ENCODE assay signal across 13 mouse cellular contexts in genomic region chr3:92602169-92602568, GRCm38 (mm10). TPM values are rescaled to one million over a fixed set of nuclear protein-coding genes. Genes with fewer than 3 reads are reported as not detected.
A peak's percentile ranks its signal among the peaks of the same experiment; 100 is the strongest.
DNase-seq lines count a peak whose midpoint lies in the region; ATAC-seq and TF ChIP-seq lines count a peak whose summit lies in the region.
"Had no signal": no experiment of that assay in that cellular context is flagged by ENCODE, and none has a peak within 500 bp of the region (broad histone marks: within the 10 kb centered on the region; RNA-seq: fewer than 3 reads in every experiment).

No protein-coding gene starts in this region.

- H3K27ac ChIP-seq in ES-E14 (ENCODE audit: insufficient read depth, low read depth, low read length, poor library complexity, severe bottlenecking), result no peak overlapping the region
- H3K27ac ChIP-seq: limb, embryonic 13.5 days had no signal

- no peak overlapping the region for H3K9ac ChIP-seq in ES-E14 (ENCODE audit: insufficient read depth, low read depth, low read length, poor library complexity, severe bottlenecking)
- H3K9ac ChIP-seq: limb, embryonic 13.5 days had no signal

- peak; percentile 3 for DNase-seq in CD4-positive, CD25-positive, alpha-beta regulatory T cell, adult 2 months (ENCODE audit: low read depth, low spot score)
- peak; percentile 3 for DNase-seq in layer of hippocampus, adult 9-10 months (ENCODE audit: low spot score)
- DNase-seq in layer of hippocampus, adult 11-12 months (ENCODE audit: low spot score), result no peak
- DNase-seq in ES-E14 (ENCODE audit: low read depth, low spot score), result peak; percentile 2
- peak; percentile 65 for DNase-seq in embryo, embryonic 11 days
- DNase-seq in testis, postnatal 10 days (ENCODE audit: low spot score), result no peak
- DNase-seq in gastrocnemius, postnatal 25 days, result no peak
- DNase-seq: adrenal gland, adult 8-10 months; heart, postnatal 14 days had no signal

- H3K4me1 ChIP-seq in ES-E14 (ENCODE audit: control insufficient read depth in 2 of 2, insufficient read depth in 2 of 2, low read length in 2 of 2, poor library complexity in 1 of 2), result no peaks in the 10 kb centered on the region
- H3K4me1 ChIP-seq: limb, embryonic 13.5 days had no signal

- H3K36me3 ChIP-seq in ES-E14 (ENCODE audit: control insufficient read depth, insufficient read depth, low read length, poor library complexity, severe bottlenecking), result no peaks in the 10 kb centered on the region
- H3K36me3 ChIP-seq: limb, embryonic 13.5 days had no signal

- no peak for ATAC-seq in CD4-positive, CD25-positive, alpha-beta regulatory T cell, adult 4 months
- ATAC-seq: forebrain, embryonic 16.5 days had no signal

- no peaks in the 10 kb centered on the region for H3K9me3 ChIP-seq in ES-E14 (ENCODE audit: control insufficient read depth, insufficient read depth, low read depth, low read length)

- H3K4me3 ChIP-seq in ES-E14 (ENCODE audit: insufficient read depth in 1 of 2, low read depth in 1 of 2, low read length in 2 of 2, poor library complexity in 1 of 2, severe bottlenecking in 1 of 2), result no peak overlapping the region
- H3K4me3 ChIP-seq: limb, embryonic 13.5 days had no signal

- in situ Hi-C loops in ES-E14 (cut with MboI; ENCODE audit: low sequenced_read_pairs in 2 of 2, unreplicated experiment in 2 of 2), result no loop called here

TF ChIP-seq in ES-E14, 5 proteins besides CTCF, POLR2A, EP300 and RAD21:
- TF ChIP-seq MAFK (IDR thresholded peaks at IDR 0.05; ENCODE audit: insufficient read depth, low read depth, low read length) (no peak), CHD2 (IDR thresholded peaks at IDR 0.05; ENCODE audit: low read depth, low read length) (no peak), HCFC1 (IDR thresholded peaks at IDR 0.05; ENCODE audit: borderline replicate concordance, insufficient read depth, low read length) (no peak), ZNF384 (IDR thresholded peaks at IDR 0.05; ENCODE audit: low read depth, low read length) (no peak), ZC3H11A (IDR thresholded peaks at IDR 0.05; ENCODE audit: borderline replicate concordance, low read depth, low read length) (no peak)

RNA-seq across cellular contexts. Expression of gene 2210017I01Rik, which starts 5.1 kb away (rescaled TPM):
- polyA plus RNA-seq in CD4-positive, CD25-positive, alpha-beta regulatory T cell, adult 4 months (2017; shearing (Covaris generic)), result not detected
- total RNA-seq in ES-E14 (2012; rRNA removed), result not detected in 2 replicates
- not detected for total RNA-seq in gastrocnemius, postnatal 25 days (2021)
- total RNA-seq: adrenal gland, adult 8-10 months; heart, postnatal 14 days had no signal
- polyA plus RNA-seq: forebrain, embryonic 16.5 days; limb, embryonic 13.5 days; stomach, embryonic 16.5 days had no signal

RNA-seq across cellular contexts. Expression of gene Smcp, which starts 13.4 kb away (rescaled TPM):
- polyA plus RNA-seq in CD4-positive, CD25-positive, alpha-beta regulatory T cell, adult 4 months (2017; shearing (Covaris generic)), result not detected
- not detected in 2 replicates for total RNA-seq in ES-E14 (2012; rRNA removed)
- not detected for total RNA-seq in gastrocnemius, postnatal 25 days (2021)
- total RNA-seq: adrenal gland, adult 8-10 months; heart, postnatal 14 days had no signal
- polyA plus RNA-seq: forebrain, embryonic 16.5 days; limb, embryonic 13.5 days had no signal

RNA-seq across cellular contexts. Expression of gene Lce6a, which starts 19.3 kb away (rescaled TPM):
- not detected for polyA plus RNA-seq in CD4-positive, CD25-positive, alpha-beta regulatory T cell, adult 4 months (2017; shearing (Covaris generic))
- not detected in 2 replicates for total RNA-seq in ES-E14 (2012; rRNA removed)
- total RNA-seq in gastrocnemius, postnatal 25 days (2021), result not detected
- total RNA-seq: adrenal gland, adult 8-10 months; heart, postnatal 14 days had no signal
- polyA plus RNA-seq: forebrain, embryonic 16.5 days; limb, embryonic 13.5 days; stomach, embryonic 16.5 days had no signal

RNA-seq across cellular contexts. Expression of gene Ivl, which starts 28.6 kb away (rescaled TPM):
- not detected for polyA plus RNA-seq in CD4-positive, CD25-positive, alpha-beta regulatory T cell, adult 4 months (2017; shearing (Covaris generic))
- total RNA-seq in ES-E14 (2012; rRNA removed), result 0.21 and 0.45 TPM in 2 replicates
- total RNA-seq in gastrocnemius, postnatal 25 days (2021), result not detected
- total RNA-seq: adrenal gland, adult 8-10 months; heart, postnatal 14 days had no signal
- polyA plus RNA-seq: forebrain, embryonic 16.5 days; limb, embryonic 13.5 days had no signal

RNA-seq across cellular contexts. Expression of gene Lce1a1, which starts 45.9 kb away (rescaled TPM):
- not detected for polyA plus RNA-seq in CD4-positive, CD25-positive, alpha-beta regulatory T cell, adult 4 months (2017; shearing (Covaris generic))
- not detected in 2 replicates for total RNA-seq in ES-E14 (2012; rRNA removed)
- not detected for total RNA-seq in gastrocnemius, postnatal 25 days (2021)
- total RNA-seq: adrenal gland, adult 8-10 months; heart, postnatal 14 days had no signal
- polyA plus RNA-seq: forebrain, embryonic 16.5 days; limb, embryonic 13.5 days had no signal

Comparison
In these comparisons a context has a peak if more than half of its experiments do, and no peak if none do; other contexts are left out.
1. DNase-seq: peak in CD4-positive, CD25-positive, alpha-beta regulatory T cell, adult 2 months (single experiment), layer of hippocampus, adult 9-10 months (single experiment), ES-E14 (single experiment) and embryo, embryonic 11 days (single experiment); none in layer of hippocampus, adult 11-12 months (single experiment), testis, postnatal 10 days (single experiment) and gastrocnemius, postnatal 25 days (single experiment).